Mouse (Mus musculus): ENCODE measurements at regions not wholly inside any gene's neighbourhood (a gene's known extent, or its start where the extent isn't known, plus 50 kb on each side); places are given as distances from the start of the nearest gene placed in this dataset.

- ATAC-seq: no peak
- H3K4me1 ChIP-seq (ENCODE audit: control insufficient read depth, insufficient read depth, low read length): peaks cover 10% of the 10 kb centered on the region; the same call in 1 of the 2 replicates
- H3K9me3 ChIP-seq (replicated peaks; ENCODE audit: control insufficient read depth, low read length): no peaks in the 10 kb centered on the region
- no peak overlapping the region for H3K9ac ChIP-seq (ENCODE audit: low read length)
- H3K4me3 ChIP-seq (ENCODE audit: low read depth, low read length): no peak overlapping the region
- DNase-seq (ENCODE audit: low spot score): no peak
- H3K27ac ChIP-seq (ENCODE audit: low read depth, low read length): no peak overlapping the region
- no peak overlapping the region for H3K4me2 ChIP-seq (ENCODE audit: low read length)
- H3K36me3 ChIP-seq (ENCODE audit: control insufficient read depth, insufficient read depth, low read length): no peaks in the 10 kb centered on the region
- WGBS: 74% methylated on average over 7 of the region's 7 CpGs
- no peaks in the 10 kb centered on the region for H3K27me3 ChIP-seq (replicated peaks; ENCODE audit: control insufficient read depth, insufficient read depth, low read length)
Observed at GRCm38 (mm10) chr16:29849511-29849910, 214.7 kb upstream of the Hes1 start.

- WGBS: 65% methylated on average over 3 of the region's 3 CpGs
- Histone ChIP-seq H3K36me3 (ENCODE audit: control insufficient read depth, insufficient read depth, low read length) (no peaks in the 10 kb centered on the region), H3K27me3 (replicated peaks; ENCODE audit: control insufficient read depth, insufficient read depth, low read length) (no peaks in the 10 kb centered on the region), H3K4me1 (ENCODE audit: control insufficient read depth, insufficient read depth, low read length) (peaks cover 6% of the 10 kb centered on the region; the same call in 1 of the 2 replicates), H3K4me3 (ENCODE audit: low read depth, low read length) (no peak overlapping the region), H3K4me2 (ENCODE audit: low read length) (no peak overlapping the region), H3K27ac (ENCODE audit: low read depth, low read length) (no peak overlapping the region), H3K9me3 (replicated peaks; ENCODE audit: control insufficient read depth, low read length) (no peaks in the 10 kb centered on the region), H3K9ac (ENCODE audit: low read length) (no peak overlapping the region)
- ATAC-seq (no peak), DNase-seq (ENCODE audit: low spot score) (no peak)
Observed at GRCm38 (mm10) chr16:29850616-29851015, 213.6 kb upstream of the Hes1 start.

GRCm38 (mm10) chr16:29851827-29852226 lies 212.4 kb upstream of the Hes1 start:
- 68% methylated on average over 9 of the region's 9 CpGs for WGBS
- no peak for ATAC-seq

GRCm38 (mm10) chr16:29854805-29855565 lies 209.2 kb upstream of the Hes1 start:
- no peaks in the 10 kb centered on the region for H3K27me3 ChIP-seq (replicated peaks; ENCODE audit: control insufficient read depth, insufficient read depth, low read length)
- DNase-seq (ENCODE audit: low spot score): peak; percentile 64
- 41% methylated on average over 9 of the region's 9 CpGs for WGBS
- peaks cover 6% of the 10 kb centered on the region; the same call in 1 of the 2 replicates for H3K4me1 ChIP-seq (ENCODE audit: control insufficient read depth, insufficient read depth, low read length)
- ATAC-seq: peak; percentile 82
- no peaks in the 10 kb centered on the region for H3K36me3 ChIP-seq (ENCODE audit: control insufficient read depth, insufficient read depth, low read length)
- no peak overlapping the region for H3K27ac ChIP-seq (ENCODE audit: low read depth, low read length)
- H3K9ac ChIP-seq (ENCODE audit: low read length): no peak overlapping the region
- no peaks in the 10 kb centered on the region for H3K9me3 ChIP-seq (replicated peaks; ENCODE audit: control insufficient read depth, low read length)
- H3K4me2 ChIP-seq (ENCODE audit: low read length): no peak overlapping the region
- H3K4me3 ChIP-seq (ENCODE audit: low read depth, low read length): no peak overlapping the region

More at GRCm38 (mm10) chr16:29851827-29852226, 212.4 kb upstream of the Hes1 start:
- H3K9me3 ChIP-seq (replicated peaks; ENCODE audit: control insufficient read depth, low read length): no peaks in the 10 kb centered on the region
- peaks cover 6% of the 10 kb centered on the region; the same call in 1 of the 2 replicates for H3K4me1 ChIP-seq (ENCODE audit: control insufficient read depth, insufficient read depth, low read length)
- no peaks in the 10 kb centered on the region for H3K36me3 ChIP-seq (ENCODE audit: control insufficient read depth, insufficient read depth, low read length)
- no peak overlapping the region for H3K4me2 ChIP-seq (ENCODE audit: low read length)
- H3K27me3 ChIP-seq (replicated peaks; ENCODE audit: control insufficient read depth, insufficient read depth, low read length): no peaks in the 10 kb centered on the region
- H3K4me3 ChIP-seq (ENCODE audit: low read depth, low read length): no peak overlapping the region
- H3K27ac ChIP-seq (ENCODE audit: low read depth, low read length): no peak overlapping the region
- DNase-seq (ENCODE audit: low spot score): no peak
- H3K9ac ChIP-seq (ENCODE audit: low read length): no peak overlapping the region

- Histone ChIP-seq H3K9ac (ENCODE audit: low read length) (no peak overlapping the region), H3K36me3 (ENCODE audit: control insufficient read depth, insufficient read depth, low read length) (no peaks in the 10 kb centered on the region), H3K27me3 (replicated peaks; ENCODE audit: control insufficient read depth, insufficient read depth, low read length) (no peaks in the 10 kb centered on the region), H3K4me3 (ENCODE audit: low read depth, low read length) (no peak overlapping the region), H3K27ac (ENCODE audit: low read depth, low read length) (no peak overlapping the region), H3K4me1 (ENCODE audit: control insufficient read depth, insufficient read depth, low read length) (peaks cover 18% of the 10 kb centered on the region), H3K9me3 (replicated peaks; ENCODE audit: control insufficient read depth, low read length) (no peaks in the 10 kb centered on the region), H3K4me2 (ENCODE audit: low read length) (no peak overlapping the region)
- DNase-seq (ENCODE audit: low spot score) (no peak), ATAC-seq (no peak)
- 95% methylated on average over 1 of the region's 1 CpGs for WGBS
Observed at GRCm38 (mm10) chr16:29856545-29856944, 207.6 kb upstream of the Hes1 start.

- H3K4me2 ChIP-seq (ENCODE audit: low read length): no peak overlapping the region
- peaks cover 22% of the 10 kb centered on the region for H3K4me1 ChIP-seq (ENCODE audit: control insufficient read depth, insufficient read depth, low read length)
- ATAC-seq (no peak), DNase-seq (ENCODE audit: low spot score) (no peak)
- no peak overlapping the region for H3K4me3 ChIP-seq (ENCODE audit: low read depth, low read length)
- no peaks in the 10 kb centered on the region for H3K9me3 ChIP-seq (replicated peaks; ENCODE audit: control insufficient read depth, low read length)
- WGBS: 89% methylated on average over 5 of the region's 5 CpGs
- 0 out of 2 replicates have a peak, but pooled peaks cover 3% of the 10 kb centered on the region for H3K27me3 ChIP-seq (replicated peaks; ENCODE audit: control insufficient read depth, insufficient read depth, low read length)
- H3K9ac ChIP-seq (ENCODE audit: low read length): no peak overlapping the region
- no peaks in the 10 kb centered on the region for H3K36me3 ChIP-seq (ENCODE audit: control insufficient read depth, insufficient read depth, low read length)
- no peak overlapping the region for H3K27ac ChIP-seq (ENCODE audit: low read depth, low read length)
Observed at GRCm38 (mm10) chr16:29858645-29859044, 205.5 kb upstream of the Hes1 start.

GRCm38 (mm10) chr16:29860306-29860705 lies 203.9 kb upstream of the Hes1 start:
- H3K27ac ChIP-seq (ENCODE audit: low read depth, low read length): no peak overlapping the region
- H3K27me3 ChIP-seq (replicated peaks; ENCODE audit: control insufficient read depth, insufficient read depth, low read length): 0 out of 2 replicates have a peak, but pooled peaks cover 3% of the 10 kb centered on the region
- 18% methylated on average over 6 of the region's 6 CpGs for WGBS
- no peaks in the 10 kb centered on the region for H3K36me3 ChIP-seq (ENCODE audit: control insufficient read depth, insufficient read depth, low read length)
- no peak for DNase-seq (ENCODE audit: low spot score)
- H3K4me1 ChIP-seq (ENCODE audit: control insufficient read depth, insufficient read depth, low read length): peaks cover 18% of the 10 kb centered on the region
- H3K9ac ChIP-seq (ENCODE audit: low read length): no peak overlapping the region
- no peak overlapping the region for H3K4me3 ChIP-seq (ENCODE audit: low read depth, low read length)
- no peaks in the 10 kb centered on the region for H3K9me3 ChIP-seq (replicated peaks; ENCODE audit: control insufficient read depth, low read length)
- no peak overlapping the region for H3K4me2 ChIP-seq (ENCODE audit: low read length)
- ATAC-seq: no peak

GRCm38 (mm10) chr16:29861056-29861455 lies 203.1 kb upstream of the Hes1 start:
- no peaks in the 10 kb centered on the region for H3K36me3 ChIP-seq (ENCODE audit: control insufficient read depth, insufficient read depth, low read length)
- no peaks in the 10 kb centered on the region for H3K9me3 ChIP-seq (replicated peaks; ENCODE audit: control insufficient read depth, low read length)
- peak; percentile 76 for ATAC-seq
- H3K4me2 ChIP-seq (ENCODE audit: low read length): no peak overlapping the region
- no peak overlapping the region for H3K4me3 ChIP-seq (ENCODE audit: low read depth, low read length)
- H3K9ac ChIP-seq (ENCODE audit: low read length): no peak overlapping the region; the same call in 1 of the 2 replicates
- peak; percentile 84 for DNase-seq (ENCODE audit: low spot score)
- 9% methylated on average over 4 of the region's 4 CpGs for WGBS
- H3K27me3 ChIP-seq (replicated peaks; ENCODE audit: control insufficient read depth, insufficient read depth, low read length): 0 out of 2 replicates have a peak, but pooled peaks cover 3% of the 10 kb centered on the region
- 0 out of 2 replicates have a peak overlapping the region, but pooled peaks have one; percentile 21 for H3K27ac ChIP-seq (ENCODE audit: low read depth, low read length)
- H3K4me1 ChIP-seq (ENCODE audit: control insufficient read depth, insufficient read depth, low read length): peaks cover 16% of the 10 kb centered on the region

- DNase-seq (ENCODE audit: low spot score) (no peak), ATAC-seq (no peak)
- Histone ChIP-seq H3K4me3 (ENCODE audit: low read depth, low read length) (no peak overlapping the region), H3K9me3 (replicated peaks; ENCODE audit: control insufficient read depth, low read length) (no peaks in the 10 kb centered on the region), H3K36me3 (ENCODE audit: control insufficient read depth, insufficient read depth, low read length) (no peaks in the 10 kb centered on the region), H3K4me2 (ENCODE audit: low read length) (no peak overlapping the region), H3K27ac (ENCODE audit: low read depth, low read length) (no peak overlapping the region), H3K9ac (ENCODE audit: low read length) (no peak overlapping the region), H3K4me1 (ENCODE audit: control insufficient read depth, insufficient read depth, low read length) (peaks cover 16% of the 10 kb centered on the region), H3K27me3 (replicated peaks; ENCODE audit: control insufficient read depth, insufficient read depth, low read length) (0 out of 2 replicates have a peak, but pooled peaks cover 3% of the 10 kb centered on the region)
- WGBS: 85% methylated on average over 17 of the region's 17 CpGs
Observed at GRCm38 (mm10) chr16:29865075-29865740, 199.0 kb upstream of the Hes1 start.

All from forebrain, embryonic 14.5 days (tissue).